ENCODE assay signal across 8 mouse cellular contexts in the genomic region with DNA sequence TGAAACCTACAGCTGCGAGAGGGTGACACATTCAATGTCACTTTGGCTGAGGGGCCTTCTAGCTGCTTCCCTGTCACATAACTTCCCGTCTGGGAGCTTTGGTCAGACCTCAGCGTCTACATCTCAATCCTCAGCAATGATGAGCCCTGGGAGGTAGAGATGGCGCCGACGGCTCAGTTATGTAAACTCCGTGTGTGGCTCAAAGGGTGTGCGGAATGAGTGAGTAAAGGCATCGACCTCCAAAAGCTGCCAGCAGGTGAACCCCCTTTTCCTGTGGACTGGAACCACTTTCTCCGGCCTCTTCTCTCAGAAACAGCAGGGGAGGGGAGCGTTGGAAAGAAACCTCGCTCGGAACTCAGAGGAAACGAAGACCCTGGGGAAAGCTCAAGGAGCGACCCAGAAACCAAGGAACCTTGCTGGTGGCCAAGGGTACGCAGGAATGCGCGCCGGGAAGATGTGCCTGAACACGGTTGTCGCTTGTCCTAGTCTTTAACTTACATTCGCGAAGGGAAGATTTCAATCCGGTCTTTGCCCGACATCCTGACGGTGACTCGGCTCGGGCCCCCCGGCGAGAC. TPM values are rescaled to one million over a fixed set of nuclear protein-coding genes. Genes with fewer than 3 reads are reported as not detected.
A peak's percentile ranks its signal among the peaks of the same experiment; 100 is the strongest.
DNase-seq lines count a peak whose midpoint lies in the region; ATAC-seq lines count a peak whose summit lies in the region.

No protein-coding gene starts in this region.

- H3K27ac ChIP-seq in heart, embryonic 13.5 days (replicated peaks), result peak overlapping the region; percentile 69
- H3K27ac ChIP-seq in hindbrain, embryonic 16.5 days (ENCODE audit: low read depth, low read length), result peak overlapping the region; percentile 72
- H3K27ac ChIP-seq in midbrain, embryonic 12.5 days (replicated peaks), result peak overlapping the region; percentile 67

- H3K36me3 ChIP-seq in heart, embryonic 13.5 days, result peaks cover 21% of the 10 kb centered on the region
- no peaks in the 10 kb centered on the region for H3K36me3 ChIP-seq in hindbrain, embryonic 16.5 days (ENCODE audit: control insufficient read depth, insufficient read depth, low read length)
- 0 out of 2 replicates have a peak, but pooled peaks cover 9% of the 10 kb centered on the region for H3K36me3 ChIP-seq in midbrain, embryonic 12.5 days

- WGBS in heart, embryonic 13.5 days, result under 1% methylated on average over 30 of the region's 30 CpGs
- WGBS in hindbrain, embryonic 16.5 days, result under 1% methylated on average over 30 of the region's 30 CpGs
- WGBS in midbrain, embryonic 12.5 days, result under 1% methylated on average over 30 of the region's 30 CpGs

- DNase-seq in heart, adult 18-20 months, result no peak
- peak; percentile 64 for DNase-seq in CD4-positive helper T cell, adult 2 months (ENCODE audit: low read depth, low spot score)
- no peak for DNase-seq in frontal cortex, postnatal 25 days (ENCODE audit: low spot score in 2 of 2)
- no peak for DNase-seq in Muller cell, postnatal 12 days (ENCODE audit: inconsistent ontology term)

- H3K9ac ChIP-seq in heart, embryonic 13.5 days, result peak overlapping the region; percentile 87
- peak overlapping the region; percentile 73 for H3K9ac ChIP-seq in hindbrain, embryonic 16.5 days (ENCODE audit: low read depth, low read length)
- peak overlapping the region; percentile 80 for H3K9ac ChIP-seq in midbrain, embryonic 12.5 days (replicated peaks)

- peak overlapping the region; percentile 89 for H3K4me2 ChIP-seq in heart, embryonic 13.5 days
- peak overlapping the region; percentile 85 for H3K4me2 ChIP-seq in hindbrain, embryonic 16.5 days (ENCODE audit: low read length)
- peak overlapping the region; percentile 80 for H3K4me2 ChIP-seq in midbrain, embryonic 12.5 days (replicated peaks)

- H3K4me1 ChIP-seq in heart, embryonic 13.5 days, result peaks cover 40% of the 10 kb centered on the region
- peaks cover 17% of the 10 kb centered on the region for H3K4me1 ChIP-seq in hindbrain, embryonic 16.5 days (ENCODE audit: control insufficient read depth, insufficient read depth, low read depth, low read length)
- peaks cover 23% of the 10 kb centered on the region for H3K4me1 ChIP-seq in midbrain, embryonic 12.5 days

- peak overlapping the region; percentile 91 for H3K4me3 ChIP-seq in heart, embryonic 13.5 days
- H3K4me3 ChIP-seq in hindbrain, embryonic 16.5 days (ENCODE audit: low read length), result peak overlapping the region; percentile 91
- peak overlapping the region; percentile 86 for H3K4me3 ChIP-seq in midbrain, embryonic 12.5 days

- no peak for ATAC-seq in heart, embryonic 13.5 days (ENCODE audit: extremely low read depth, insufficient number of reproducible peaks, low FRiP score, low TSS enrichment)
- ATAC-seq in common myeloid progenitor, adult 5-6 weeks (replicated peaks; ENCODE audit: low read depth, poor library complexity, severe bottlenecking), result peak; percentile 24
- ATAC-seq in hindbrain, embryonic 16.5 days, result peak; percentile 50; the same call in 1 of the 2 replicates
- peak; percentile 4 for ATAC-seq in midbrain, embryonic 12.5 days (ENCODE audit: low FRiP score, low read depth)

- H3K9me3 ChIP-seq in heart, embryonic 13.5 days, result no peaks in the 10 kb centered on the region
- H3K9me3 ChIP-seq in hindbrain, embryonic 16.5 days (ENCODE audit: control insufficient read depth, low read length), result no peaks in the 10 kb centered on the region
- no peaks in the 10 kb centered on the region for H3K9me3 ChIP-seq in midbrain, embryonic 12.5 days

- H3K27me3 ChIP-seq in heart, embryonic 13.5 days (replicated peaks), result no peaks in the 10 kb centered on the region
- H3K27me3 ChIP-seq in hindbrain, embryonic 16.5 days (replicated peaks; ENCODE audit: control insufficient read depth, insufficient read depth, low read length), result no peaks in the 10 kb centered on the region
- no peaks in the 10 kb centered on the region for H3K27me3 ChIP-seq in midbrain, embryonic 12.5 days

RNA-seq across cellular contexts. Expression of gene Atp6v1d, which starts 0.4 kb away (rescaled TPM):
- 67.6 and 68.8 TPM in 2 replicates for polyA plus RNA-seq in heart, embryonic 13.5 days (2015; fragmentation: Nextera tagmentation; extraction: Ambion mirVana)
- total RNA-seq in heart, adult 18-20 months (2021), result 10 to 100 TPM; 82.5 to 86.7 TPM
- 17.8 and 32.9 TPM in 2 replicates for total RNA-seq in common myeloid progenitor, adult 5-6 weeks (2017)
- polyA plus RNA-seq in hindbrain, embryonic 16.5 days (2015; fragmentation: Nextera tagmentation; extraction: Ambion mirVana), result 119 and 132 TPM in 2 replicates
- 88.9 and 98.0 TPM in 2 replicates for polyA plus RNA-seq in midbrain, embryonic 12.5 days (2016; fragmentation: Nextera tagmentation; extraction: Ambion mirVana)

RNA-seq across cellular contexts. Expression of gene Eif2s1, which starts 0.6 kb away (rescaled TPM):
- polyA plus RNA-seq in heart, embryonic 13.5 days (2015; fragmentation: Nextera tagmentation; extraction: Ambion mirVana), result 152 and 167 TPM in 2 replicates
- 10 to 100 TPM; 48.4 to 54.6 TPM for total RNA-seq in heart, adult 18-20 months (2021)
- 123 and 125 TPM in 2 replicates for total RNA-seq in common myeloid progenitor, adult 5-6 weeks (2017)
- polyA plus RNA-seq in hindbrain, embryonic 16.5 days (2015; fragmentation: Nextera tagmentation; extraction: Ambion mirVana), result 138 and 143 TPM in 2 replicates
- 183 and 186 TPM in 2 replicates for polyA plus RNA-seq in midbrain, embryonic 12.5 days (2016; fragmentation: Nextera tagmentation; extraction: Ambion mirVana)

RNA-seq across cellular contexts. Expression of gene Plek2, which starts 45.8 kb away (rescaled TPM):
- polyA plus RNA-seq in heart, embryonic 13.5 days (2015; fragmentation: Nextera tagmentation; extraction: Ambion mirVana), result 6.2 and 7.7 TPM in 2 replicates
- total RNA-seq in heart, adult 18-20 months (2021), result under 1 TPM; 0.17 to 0.46 TPM
- total RNA-seq in common myeloid progenitor, adult 5-6 weeks (2017), result not detected in 2 replicates
- 2.8 and 3.3 TPM in 2 replicates for polyA plus RNA-seq in hindbrain, embryonic 16.5 days (2015; fragmentation: Nextera tagmentation; extraction: Ambion mirVana)
- 1.4 and 2.3 TPM in 2 replicates for polyA plus RNA-seq in midbrain, embryonic 12.5 days (2016; fragmentation: Nextera tagmentation; extraction: Ambion mirVana)
